Mouse (Mus musculus): ENCODE results near the gene Wfdc18.

Wfdc18 gene

DNA sequence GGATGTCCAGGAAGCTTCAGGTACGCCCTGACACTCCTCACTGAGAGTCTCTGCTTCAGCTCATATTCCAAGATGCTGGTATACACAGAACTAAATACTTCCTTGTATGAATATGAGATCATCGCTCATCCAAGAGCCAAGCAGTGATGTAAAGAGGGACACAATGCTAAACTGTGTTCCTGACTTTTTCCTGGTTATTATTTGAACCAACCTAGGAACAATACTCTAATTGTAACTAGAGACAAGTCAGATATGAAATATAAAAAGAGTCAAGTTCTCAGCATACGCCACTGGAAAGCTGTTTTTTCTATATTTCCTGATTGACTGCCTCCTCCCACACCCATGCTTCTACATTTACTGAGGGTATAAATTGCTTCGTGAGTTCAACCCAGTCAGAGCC is at the start of gene Wfdc18:
Gene Wfdc18, plus strand, starts transcription at position 301 of the 400 bp plus-strand sequence.
- DNase-seq (ENCODE audit: low spot score), result no peak

DNA sequence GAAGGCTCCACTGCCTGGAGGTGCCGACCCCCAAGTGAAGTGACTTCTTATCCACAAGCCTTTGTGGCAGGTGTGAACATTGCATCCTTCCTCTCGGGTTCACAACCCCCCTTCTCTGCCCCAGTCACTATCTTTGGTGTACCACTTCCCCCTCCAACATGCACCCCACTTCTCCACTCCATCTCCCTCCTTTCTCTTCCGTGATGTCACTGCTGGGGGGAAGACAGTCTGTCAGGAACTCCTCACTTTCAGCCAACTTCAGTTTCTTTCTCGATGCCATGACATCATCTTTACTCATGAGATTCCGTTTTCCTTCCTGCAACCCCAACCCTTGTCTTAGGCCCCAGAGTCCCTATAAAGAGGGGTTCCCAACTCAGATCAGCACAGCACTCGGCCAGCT is 46.6 kb upstream of the Wfdc18 start, which contains the start of gene Ccl4:
Gene Ccl4, plus strand, starts transcription at position 381 of the 400 bp plus-strand sequence.
- no peak for DNase-seq (ENCODE audit: low spot score)

DNA sequence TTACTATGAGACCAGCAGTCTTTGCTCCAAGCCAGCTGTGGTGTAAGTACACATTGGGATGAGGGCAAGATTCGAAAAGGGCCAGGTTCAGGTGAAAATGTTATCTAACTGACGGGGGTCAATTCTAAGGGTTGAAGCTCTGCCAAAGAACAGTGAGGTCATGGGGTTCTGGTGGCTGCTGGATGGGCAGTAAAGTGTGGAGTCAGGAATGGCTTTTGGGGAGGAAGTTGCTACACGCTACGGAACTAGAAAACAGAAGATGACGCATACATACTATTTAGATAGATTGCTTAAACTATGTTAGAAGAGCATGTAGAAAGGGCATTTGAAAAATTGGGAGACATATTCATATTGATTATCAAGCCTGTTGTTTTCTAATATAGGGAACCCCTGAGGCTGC is 45.3 kb upstream of the Wfdc18 start:
- DNase-seq (ENCODE audit: low spot score), result no peak

DNA sequence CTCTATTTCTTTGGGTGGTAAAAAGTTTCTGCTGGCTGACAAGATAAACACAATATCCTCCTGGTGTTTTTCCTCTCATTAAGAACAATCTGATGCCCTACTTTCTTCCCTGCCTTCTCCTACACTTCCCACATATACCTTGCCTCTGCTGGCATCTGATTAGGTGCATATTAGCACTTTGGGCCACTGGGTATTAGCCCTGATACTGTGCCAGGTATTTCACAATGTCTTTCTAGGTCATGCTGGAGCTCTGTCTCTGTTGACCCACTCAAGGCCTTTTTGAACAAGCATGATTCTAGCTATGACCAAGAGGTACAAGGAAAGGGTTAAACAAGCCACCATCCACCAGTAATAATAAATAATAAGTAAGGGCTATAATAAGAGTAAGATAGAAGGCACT is 37.1 kb upstream of the Wfdc18 start:
- no peak for DNase-seq (ENCODE audit: low spot score)

DNA sequence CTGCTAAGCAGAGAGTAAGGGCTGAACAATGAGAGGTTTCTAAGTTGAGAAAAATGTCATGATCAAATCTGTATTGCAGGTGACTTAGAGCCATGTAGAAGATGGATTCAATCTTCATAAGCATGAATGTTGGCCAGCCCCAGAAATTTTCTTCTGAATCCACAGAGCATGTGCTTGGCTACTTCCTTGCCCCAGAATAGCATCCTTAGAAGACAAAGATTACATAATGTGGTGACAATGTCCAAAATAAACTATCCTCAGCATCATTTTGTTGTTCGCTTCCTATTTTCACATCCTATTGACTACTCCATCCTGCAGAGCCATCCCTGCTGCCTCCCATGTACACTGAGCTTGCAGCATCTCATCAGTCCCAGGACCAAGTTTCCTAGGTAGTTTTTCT is 33.1 kb upstream of the Wfdc18 start:
- DNase-seq (ENCODE audit: low spot score), result no peak

DNA sequence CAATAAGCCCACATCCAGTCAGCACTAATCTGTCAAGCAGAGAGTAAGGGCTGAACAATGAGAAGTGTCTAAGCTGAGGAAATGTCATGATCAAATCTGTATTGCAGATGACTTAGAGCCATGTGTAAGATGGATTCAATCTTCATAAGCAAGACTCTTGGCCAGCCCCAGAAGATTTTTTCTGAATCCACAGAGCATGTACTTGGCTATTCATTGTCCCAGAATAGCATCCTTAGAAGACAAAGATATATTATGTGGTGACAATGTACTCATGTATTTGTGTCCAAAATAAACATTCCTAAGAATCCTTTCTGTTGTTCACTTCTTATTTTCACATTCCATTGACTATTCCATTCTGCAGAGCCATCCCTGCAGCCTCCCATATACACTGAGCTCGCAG is 18.9 kb upstream of the Wfdc18 start:
- DNase-seq (ENCODE audit: low spot score), result no peak

DNA sequence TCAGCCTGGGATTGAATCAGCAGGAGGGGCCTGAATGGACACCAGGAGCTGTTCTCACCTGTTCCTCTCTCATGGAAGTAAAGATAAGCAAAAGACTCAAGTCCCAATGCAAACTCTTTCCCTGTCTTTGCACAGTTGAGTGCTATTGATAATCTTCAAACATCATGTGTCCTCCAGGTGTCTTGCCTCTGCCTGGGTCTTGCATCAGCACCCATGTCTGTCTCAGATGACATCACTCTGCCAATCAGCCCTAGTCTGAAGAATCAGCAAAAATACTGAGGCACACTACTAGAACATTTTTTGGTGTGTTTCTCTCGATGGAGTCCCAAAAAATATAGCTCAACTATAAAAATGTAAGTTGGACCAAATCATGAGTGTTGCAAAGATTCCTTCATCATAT is 16.8 kb upstream of the Wfdc18 start:
- no peak for DNase-seq (ENCODE audit: low spot score)

DNA sequence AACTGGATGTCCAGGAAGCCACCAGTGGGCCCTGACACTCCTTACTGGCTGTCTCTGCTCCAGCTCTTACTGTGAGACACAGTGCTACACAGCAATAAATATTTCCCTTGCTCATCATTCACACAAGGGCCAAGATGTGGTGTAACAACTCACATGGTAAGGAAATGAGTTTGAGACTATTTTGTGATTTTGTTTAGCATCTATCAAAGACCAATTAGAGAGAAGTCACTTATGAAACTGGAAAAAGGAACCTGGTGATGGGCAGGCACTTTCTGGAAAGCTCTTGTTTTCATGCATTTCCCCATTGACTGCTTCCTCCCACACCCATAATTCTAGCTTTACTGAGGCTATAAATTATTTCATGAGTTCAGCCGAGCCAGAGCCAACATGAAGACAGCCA is 5.1 kb upstream of the Wfdc18 start, which contains the start of gene Wfdc17:
Gene Wfdc17, plus strand, starts transcription at position 287 of the 400 bp plus-strand sequence.
- no peak for DNase-seq (ENCODE audit: low spot score)

DNA sequence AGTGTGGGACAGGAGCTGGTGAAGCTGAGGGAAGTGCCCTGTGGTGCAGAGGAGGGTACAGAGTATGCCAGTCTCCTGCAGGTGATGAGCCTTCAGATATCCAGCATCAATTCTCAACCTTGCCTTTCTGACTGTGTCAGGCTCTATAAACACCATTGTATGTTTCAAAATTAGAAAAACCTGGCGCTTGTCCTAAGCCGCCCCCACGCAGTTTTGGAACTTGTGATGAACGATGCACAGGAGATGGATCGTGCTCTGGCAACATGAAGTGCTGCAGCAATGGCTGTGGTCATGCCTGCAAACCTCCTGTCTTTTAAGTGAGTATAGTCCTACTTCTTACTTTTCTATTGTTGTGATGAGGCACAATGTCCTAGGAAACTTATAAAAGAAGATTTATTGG is 868 bp downstream of the Wfdc18 start:
- DNase-seq (ENCODE audit: low spot score), result no peak

DNA sequence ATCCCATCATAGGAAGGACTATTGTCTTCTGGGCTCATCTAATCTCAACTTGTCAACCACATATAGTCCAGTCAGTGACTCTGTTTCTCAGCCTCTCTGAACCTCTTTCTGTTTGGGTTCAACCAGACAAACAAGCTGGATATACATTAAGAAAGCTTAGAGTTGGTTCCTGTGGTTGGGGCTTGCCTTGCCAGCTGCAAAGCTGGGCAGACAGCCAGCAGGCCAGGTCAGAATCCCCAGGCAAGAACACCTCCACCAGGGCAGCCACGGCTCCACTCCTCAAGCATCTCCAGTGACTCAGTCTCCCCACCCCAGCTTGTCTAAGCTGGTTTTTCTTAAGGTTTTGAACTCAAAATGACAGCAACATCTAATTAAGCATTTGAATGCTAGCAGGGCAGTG is 3.9 kb downstream of the Wfdc18 start:
- DNase-seq (ENCODE audit: low spot score), result no peak

DNA sequence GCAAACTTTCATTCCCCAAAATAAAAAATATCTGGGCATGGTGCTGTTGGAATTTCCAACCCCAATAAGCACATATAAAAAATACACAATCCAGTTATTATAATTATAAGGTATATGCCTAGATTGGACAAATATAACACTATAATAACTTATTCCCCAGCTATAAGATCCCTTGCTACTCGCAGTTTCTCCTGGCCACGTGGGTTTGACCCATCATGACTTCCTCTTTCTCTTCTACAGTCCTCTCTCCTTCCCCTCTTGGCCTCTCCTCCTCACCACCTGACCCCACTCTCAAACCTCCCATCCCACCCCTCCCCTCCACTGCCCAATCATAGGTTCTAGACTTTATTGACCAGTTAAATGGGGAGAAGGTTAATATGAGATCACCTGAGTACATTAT is 5.1 kb downstream of the Wfdc18 start:
- no peak for DNase-seq (ENCODE audit: low spot score)

DNA sequence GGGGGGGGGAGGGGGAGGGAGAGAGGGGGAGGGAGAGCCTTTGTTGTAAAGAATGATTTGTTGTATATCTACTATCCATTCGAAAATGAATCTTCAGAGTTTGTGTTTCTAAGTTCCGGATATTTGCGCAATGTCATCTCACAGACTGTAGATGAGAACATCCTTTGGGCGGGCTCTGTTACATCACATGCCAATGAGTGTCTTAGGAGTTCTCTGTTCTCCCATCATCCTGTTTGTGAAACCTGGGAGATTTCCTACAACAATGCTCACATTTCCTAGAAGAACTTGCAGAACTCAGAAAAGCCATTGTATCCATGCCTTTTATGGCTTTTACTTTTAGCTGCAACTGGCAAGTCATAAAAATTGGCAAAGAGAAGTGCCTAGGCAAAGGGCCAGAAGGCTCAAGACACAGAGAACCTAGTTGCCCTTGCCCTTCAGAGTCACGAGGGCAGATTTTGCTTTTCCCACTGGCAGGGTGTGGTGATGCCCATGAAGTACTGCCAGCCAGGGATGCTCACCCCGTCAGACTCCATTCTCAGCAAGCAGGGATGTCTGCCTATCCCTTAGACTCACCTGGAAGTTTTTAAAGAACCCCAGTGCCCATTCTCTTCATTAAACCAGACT is 8.3 kb downstream of the Wfdc18 start:
- DNase-seq (ENCODE audit: low spot score), result no peak

DNA sequence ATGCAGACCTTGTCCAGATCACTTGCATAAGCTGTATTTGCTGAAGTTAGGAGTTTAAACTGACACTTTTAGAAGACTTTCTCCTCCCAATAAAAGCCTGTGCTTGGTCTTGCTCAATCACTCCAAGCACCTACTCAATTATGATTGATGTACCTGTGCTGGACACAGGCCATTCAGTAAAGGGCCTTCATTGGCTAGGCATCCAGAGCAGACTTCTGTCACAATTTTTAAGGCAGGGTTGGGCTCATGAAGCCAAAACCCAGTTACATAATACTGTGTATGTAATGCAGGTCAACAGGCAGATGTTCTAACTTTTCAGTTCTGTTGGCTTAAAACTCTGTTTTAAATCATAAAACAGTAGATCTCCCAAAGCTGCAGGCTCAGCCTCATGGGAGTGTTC is 12.0 kb downstream of the Wfdc18 start:
- no peak for DNase-seq (ENCODE audit: low spot score)

DNA sequence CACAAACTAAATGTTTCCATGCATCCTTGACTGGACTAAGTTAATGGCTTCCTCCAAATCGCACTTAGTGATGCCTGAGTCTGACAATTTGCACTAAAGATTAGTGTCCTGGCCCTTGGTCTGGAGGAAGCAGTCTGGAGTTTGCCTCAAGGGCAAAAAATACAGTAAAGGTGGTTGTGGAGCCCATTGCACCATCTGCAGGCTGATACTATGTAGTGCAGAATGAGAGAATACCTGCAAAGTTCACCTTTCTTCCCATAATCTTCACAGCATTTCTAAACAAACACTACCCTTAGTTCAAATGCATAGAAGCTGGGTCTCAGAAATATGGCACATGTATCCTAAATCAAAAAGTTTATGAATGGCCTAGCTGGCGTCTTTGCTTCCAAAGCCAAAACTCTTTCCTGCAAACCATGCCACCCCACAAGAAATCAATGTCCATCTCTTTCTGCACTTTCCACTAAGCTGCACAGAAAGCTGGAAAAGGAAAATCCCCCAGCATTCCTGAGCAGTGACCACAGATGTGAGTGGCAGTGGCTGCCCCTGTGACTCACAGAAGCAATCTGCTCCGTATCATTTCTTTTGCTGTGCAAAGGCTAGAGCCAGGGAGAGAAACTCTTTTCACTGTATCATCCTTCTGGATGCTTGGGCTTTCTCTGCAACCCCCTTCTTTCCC is 20.1 kb downstream of the Wfdc18 start:
- no peak for DNase-seq (ENCODE audit: low spot score)

DNA sequence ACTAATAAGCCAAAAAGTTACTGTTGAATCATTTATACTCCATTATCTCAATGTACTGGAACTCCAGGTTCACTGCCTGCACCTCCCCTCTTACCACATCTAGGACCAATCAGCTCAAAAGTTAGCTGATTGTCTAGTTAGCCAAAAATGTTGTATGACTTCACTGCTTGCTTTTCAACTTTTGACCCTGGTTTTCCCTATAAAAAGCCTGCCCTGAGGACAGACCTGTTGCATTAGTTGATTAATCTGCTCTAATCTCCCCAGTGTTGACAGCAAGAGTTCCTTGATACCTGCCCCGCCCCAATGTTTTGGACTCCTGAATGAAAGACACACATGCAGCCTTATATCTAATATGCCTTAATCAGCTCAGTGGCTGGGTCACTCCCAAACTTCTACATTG is 22.3 kb downstream of the Wfdc18 start:
- DNase-seq (ENCODE audit: low spot score), result no peak

DNA sequence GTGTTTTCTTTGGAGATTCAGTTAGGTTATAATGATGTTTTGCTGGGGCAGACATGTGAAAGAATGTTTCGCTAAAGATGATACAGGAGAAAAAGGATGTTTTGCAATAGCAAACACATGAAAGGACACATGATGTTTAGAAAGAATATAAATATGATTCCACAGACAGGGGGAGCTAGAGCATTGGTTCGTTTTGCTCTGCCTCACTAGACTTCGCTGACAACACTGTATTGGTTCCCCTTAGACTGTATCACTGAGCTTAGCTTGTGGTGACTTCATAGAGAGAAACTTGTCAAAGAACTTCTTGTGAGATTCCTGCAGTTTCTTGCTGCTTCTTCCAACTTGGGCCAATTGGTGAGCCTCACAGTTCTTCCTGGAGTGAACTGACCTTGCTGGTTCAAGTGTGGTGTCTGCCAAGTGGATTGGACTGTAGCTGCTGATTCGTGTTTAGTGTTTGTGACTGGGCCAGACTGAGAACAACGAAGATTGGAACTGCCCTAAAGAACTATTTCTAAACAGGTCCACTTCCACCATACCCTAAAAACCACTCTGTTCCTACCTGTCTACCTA is 24.3 kb downstream of the Wfdc18 start:
- DNase-seq (ENCODE audit: low spot score), result no peak

DNA sequence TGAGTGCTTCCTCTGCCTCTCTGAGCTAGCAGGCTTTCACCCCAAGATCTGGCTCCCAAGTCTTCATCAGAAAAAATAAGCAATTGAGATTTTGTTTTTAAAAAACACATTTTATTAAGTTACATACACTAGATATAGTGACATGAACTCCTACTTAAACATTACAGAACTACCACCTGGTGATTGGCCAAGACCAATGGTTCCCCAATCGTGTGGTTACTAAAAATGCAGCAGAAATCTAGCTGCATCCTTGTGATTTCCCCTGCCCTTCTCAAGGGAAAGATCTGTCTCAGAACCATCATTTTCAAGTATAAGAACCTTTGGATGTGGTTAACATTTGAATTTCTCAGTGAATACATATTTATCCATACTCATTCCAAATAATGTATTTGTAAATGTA is 25.4 kb downstream of the Wfdc18 start:
- no peak for DNase-seq (ENCODE audit: low spot score)

DNA sequence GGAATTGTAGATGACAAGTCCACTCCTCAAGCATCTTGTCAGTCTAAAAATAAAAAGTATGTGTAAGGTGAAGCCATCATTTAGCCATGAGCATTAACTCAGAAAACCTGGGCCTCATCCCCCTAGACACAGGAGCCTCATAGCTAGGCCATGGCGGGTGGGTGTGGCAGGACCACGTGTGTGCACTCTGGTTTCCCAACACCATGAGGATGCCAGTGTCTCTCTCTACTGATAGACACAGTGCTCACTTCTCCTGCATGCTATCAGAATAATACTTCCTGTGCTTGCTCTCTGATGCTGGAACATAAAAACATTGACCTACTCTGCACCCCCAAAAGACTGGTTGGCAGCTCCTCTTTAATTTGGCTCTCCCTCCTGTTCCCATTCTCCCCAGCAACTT is 27.1 kb downstream of the Wfdc18 start:
- DNase-seq (ENCODE audit: low spot score), result no peak

DNA sequence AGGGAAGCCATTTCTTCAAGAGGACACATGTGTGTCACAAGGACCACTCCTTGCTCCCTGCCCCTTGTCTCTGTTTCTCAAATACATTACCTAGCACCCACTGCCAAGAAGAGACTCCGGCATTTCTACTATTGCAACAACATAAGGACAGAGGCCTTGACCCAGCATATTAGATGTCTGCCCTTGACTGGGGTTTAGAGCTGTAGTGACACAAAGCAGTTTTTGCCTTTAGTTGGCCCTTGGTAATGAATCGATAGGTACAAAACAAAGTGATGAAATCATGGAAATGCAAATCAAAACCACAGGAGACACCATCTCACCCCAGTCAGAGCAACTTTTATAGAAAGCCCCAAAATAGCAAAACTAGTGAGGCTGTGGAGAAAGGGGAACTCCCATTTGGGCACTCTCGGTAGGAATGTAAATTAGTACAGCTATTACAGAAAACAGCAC is 28.3 kb downstream of the Wfdc18 start:
- no peak for DNase-seq (ENCODE audit: low spot score)

DNA sequence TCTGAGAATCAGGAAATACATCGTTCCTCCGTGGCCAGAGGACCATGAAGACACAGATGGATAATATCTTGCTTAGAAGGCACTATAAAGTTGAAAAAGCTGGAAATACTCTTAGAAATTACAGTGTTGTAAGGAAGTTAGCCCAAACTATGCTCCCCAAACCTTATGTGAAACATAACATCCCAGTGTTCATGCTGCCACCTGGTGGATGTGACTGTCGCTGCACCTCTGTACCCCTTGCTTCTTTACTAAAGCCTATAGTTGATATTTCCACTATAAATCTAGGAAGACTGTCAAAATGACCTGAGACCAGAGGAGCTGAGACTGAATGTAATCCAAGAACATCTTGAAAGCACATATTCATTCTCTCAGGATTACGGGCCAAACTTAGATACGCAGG is 30.4 kb downstream of the Wfdc18 start:
- peak; percentile 70 for DNase-seq (ENCODE audit: low spot score)

DNA sequence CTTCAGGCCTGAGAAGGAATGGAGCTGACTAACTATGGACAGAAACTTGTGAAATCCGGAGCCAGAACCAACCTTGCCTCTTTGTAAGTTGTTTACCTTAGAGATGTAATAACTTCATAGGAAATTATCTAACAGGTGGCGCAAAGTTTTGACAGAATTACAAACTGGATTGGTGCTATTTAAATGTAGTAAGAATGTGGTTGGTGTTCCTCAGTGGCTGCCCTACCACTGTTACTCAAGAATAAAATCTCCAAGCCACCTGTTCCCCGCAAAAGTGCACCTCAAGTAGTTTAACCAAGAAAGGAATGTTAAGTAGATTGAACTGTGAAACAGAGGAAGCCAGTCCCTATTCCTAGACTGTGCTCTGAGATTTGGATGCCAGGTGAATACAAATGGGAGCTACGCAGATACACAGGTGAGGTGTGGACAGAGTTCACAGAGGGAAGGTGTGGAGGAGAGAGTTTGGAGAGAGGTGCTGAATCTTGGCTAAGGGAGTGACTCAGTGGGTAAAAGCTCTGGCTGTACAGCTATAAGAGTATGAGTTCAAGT is 31.7 kb downstream of the Wfdc18 start:
- no peak for DNase-seq (ENCODE audit: low spot score)

DNA sequence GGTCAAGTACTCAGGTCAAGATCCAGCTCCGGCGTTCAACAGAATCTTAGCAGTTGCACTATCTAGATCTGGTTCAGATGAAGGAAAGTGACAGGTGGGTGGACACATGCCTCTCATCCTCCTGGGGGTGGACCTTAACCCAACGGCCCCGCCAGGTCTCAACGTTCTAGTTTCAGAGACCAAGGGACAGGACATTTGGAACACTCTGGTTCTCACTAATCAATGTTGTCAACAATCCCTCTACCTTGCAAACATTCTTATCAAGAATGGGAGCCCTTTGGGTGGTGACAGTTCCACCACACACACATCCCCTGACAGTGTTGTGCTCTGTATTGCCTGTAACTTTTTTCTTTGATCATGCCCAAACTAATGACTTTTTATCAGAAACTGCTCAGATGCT is 33.0 kb downstream of the Wfdc18 start:
- DNase-seq (ENCODE audit: low spot score), result no peak

DNA sequence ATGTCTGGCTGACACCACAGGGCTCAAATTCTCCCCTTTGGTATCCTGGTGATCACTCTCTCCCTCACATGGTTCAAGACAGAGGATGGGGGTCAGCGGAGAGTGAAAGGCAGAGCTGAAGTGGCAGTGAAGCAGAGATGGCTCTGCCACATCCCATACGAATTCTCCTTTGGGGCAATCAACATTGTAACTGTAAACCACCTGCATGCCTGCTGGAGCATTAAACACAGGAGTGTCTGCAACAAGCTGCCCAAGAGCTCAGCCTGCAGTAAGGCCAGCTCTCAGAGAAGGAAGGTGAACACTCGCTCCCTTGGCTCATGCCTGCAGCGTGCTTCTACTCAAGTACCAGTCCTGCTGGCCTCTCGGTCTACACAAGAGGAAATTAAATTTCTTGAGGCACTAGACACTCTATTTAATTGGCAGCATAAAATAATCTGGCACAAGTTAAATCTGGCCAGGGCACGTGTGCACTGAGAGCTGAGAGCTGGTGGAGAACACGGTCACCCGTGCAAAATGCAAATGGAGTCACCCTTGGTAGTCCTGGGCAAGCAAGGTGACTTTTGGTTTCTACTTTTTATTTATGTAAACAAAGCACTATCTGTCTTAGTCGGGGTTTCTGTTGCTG is 34.0 kb downstream of the Wfdc18 start:
- no peak for DNase-seq (ENCODE audit: low spot score)

All from urinary bladder, postnatal 25 days (tissue).